Mouse (Mus musculus): ENCODE data around the gene Samd8. TPM values are rescaled to one million over a fixed set of nuclear protein-coding genes. Genes with fewer than 3 reads are reported as not detected.

Gene Samd8
- polyA plus RNA-seq, 1 experiment: 35.4 TPM

- DNase-seq: no peak
- no peaks in the 10 kb centered on the region for H3K27me3 ChIP-seq (ENCODE audit: control insufficient read depth, insufficient read depth, low read length)
- H3K4me3 ChIP-seq (replicated peaks; ENCODE audit: insufficient read depth, low read depth, low read length): no peak within 1 kb of the TSS
- no peak within 1 kb of the TSS for H3K27ac ChIP-seq (ENCODE audit: insufficient read depth, low read length)
- no peak for TF ChIP-seq CTCF (IDR thresholded peaks at IDR 0.05; ENCODE audit: borderline replicate concordance, insufficient read depth, low read depth, low read length)
- WGBS: 63% methylated on average over 5 of the region's 5 CpGs
- H3K4me1 ChIP-seq (ENCODE audit: control insufficient read depth, insufficient read depth, low read length): no peaks in the 10 kb centered on the region
These were observed 35.8 kb upstream of the Samd8 start, which contains the start of gene Dupd1 for GRCm38 (mm10) chr14:21714486-21714885. Gene Dupd1 (minus strand): TSS chr14:21714576.

GRCm38 (mm10) chr14:21719646-21720383 is 30.5 kb upstream of the Samd8 start:
- Histone ChIP-seq H3K4me1 (ENCODE audit: control insufficient read depth, insufficient read depth, low read length) (no peaks in the 10 kb centered on the region), H3K27me3 (ENCODE audit: control insufficient read depth, insufficient read depth, low read length) (no peaks in the 10 kb centered on the region), H3K4me3 (replicated peaks; ENCODE audit: insufficient read depth, low read depth, low read length) (no peak overlapping the region), H3K27ac (ENCODE audit: insufficient read depth, low read length) (no peak overlapping the region)
- TF ChIP-seq POLR2A (IDR thresholded peaks at IDR 0.05; ENCODE audit: borderline replicate concordance, insufficient read depth, low read length) (no peak), CTCF (IDR thresholded peaks at IDR 0.05; ENCODE audit: borderline replicate concordance, insufficient read depth, low read depth, low read length) (no peak)
- DNase-seq: no peak
- 23% methylated on average over 17 of the region's 17 CpGs for WGBS

- Histone ChIP-seq H3K4me1 (ENCODE audit: control insufficient read depth, insufficient read depth, low read length) (no peaks in the 10 kb centered on the region), H3K27me3 (ENCODE audit: control insufficient read depth, insufficient read depth, low read length) (no peaks in the 10 kb centered on the region), H3K4me3 (replicated peaks; ENCODE audit: insufficient read depth, low read depth, low read length) (no peak overlapping the region), H3K27ac (ENCODE audit: insufficient read depth, low read length) (no peak overlapping the region)
- no peak for DNase-seq
- TF ChIP-seq CTCF (IDR thresholded peaks at IDR 0.05; ENCODE audit: borderline replicate concordance, insufficient read depth, low read depth, low read length): no peak
- no peak for TF ChIP-seq POLR2A (IDR thresholded peaks at IDR 0.05; ENCODE audit: borderline replicate concordance, insufficient read depth, low read length)
- WGBS: 81% methylated on average over 4 of the region's 4 CpGs
These were observed 29.7 kb upstream of the Samd8 start for GRCm38 (mm10) chr14:21720430-21721205.

- WGBS: 52% methylated on average over 8 of the region's 8 CpGs
- no peak for DNase-seq
- Histone ChIP-seq H3K4me1 (ENCODE audit: control insufficient read depth, insufficient read depth, low read length) (no peaks in the 10 kb centered on the region), H3K27me3 (ENCODE audit: control insufficient read depth, insufficient read depth, low read length) (no peaks in the 10 kb centered on the region), H3K27ac (ENCODE audit: insufficient read depth, low read length) (no peak overlapping the region), H3K4me3 (replicated peaks; ENCODE audit: insufficient read depth, low read depth, low read length) (no peak overlapping the region)
- no peak for TF ChIP-seq POLR2A (IDR thresholded peaks at IDR 0.05; ENCODE audit: borderline replicate concordance, insufficient read depth, low read length)
- TF ChIP-seq CTCF (IDR thresholded peaks at IDR 0.05; ENCODE audit: borderline replicate concordance, insufficient read depth, low read depth, low read length): no peak
These were observed 28.2 kb upstream of the Samd8 start for GRCm38 (mm10) chr14:21722021-21722698.

GRCm38 (mm10) chr14:21729031-21729732 is 21.1 kb upstream of the Samd8 start:
- Histone ChIP-seq H3K27ac (ENCODE audit: insufficient read depth, low read length) (no peak overlapping the region), H3K4me1 (ENCODE audit: control insufficient read depth, insufficient read depth, low read length) (no peaks in the 10 kb centered on the region), H3K27me3 (ENCODE audit: control insufficient read depth, insufficient read depth, low read length) (no peaks in the 10 kb centered on the region), H3K4me3 (replicated peaks; ENCODE audit: insufficient read depth, low read depth, low read length) (no peak overlapping the region)
- no peak for DNase-seq
- 78% methylated on average over 6 of the region's 6 CpGs for WGBS
- TF ChIP-seq POLR2A (IDR thresholded peaks at IDR 0.05; ENCODE audit: borderline replicate concordance, insufficient read depth, low read length): no peak
- TF ChIP-seq CTCF (IDR thresholded peaks at IDR 0.05; ENCODE audit: borderline replicate concordance, insufficient read depth, low read depth, low read length): no peak

GRCm38 (mm10) chr14:21729936-21730335 is 20.4 kb upstream of the Samd8 start:
- TF ChIP-seq CTCF (IDR thresholded peaks at IDR 0.05; ENCODE audit: borderline replicate concordance, insufficient read depth, low read depth, low read length) (no peak), POLR2A (IDR thresholded peaks at IDR 0.05; ENCODE audit: borderline replicate concordance, insufficient read depth, low read length) (no peak)
- 94% methylated on average over 4 of the region's 4 CpGs for WGBS
- H3K27ac ChIP-seq (ENCODE audit: insufficient read depth, low read length): no peak overlapping the region

GRCm38 (mm10) chr14:21733131-21733905 is 17.0 kb upstream of the Samd8 start:
- DNase-seq: no peak
- H3K4me3 ChIP-seq (replicated peaks; ENCODE audit: insufficient read depth, low read depth, low read length): no peak overlapping the region
- WGBS: 88% methylated on average over 15 of the region's 15 CpGs
- no peak overlapping the region for H3K27ac ChIP-seq (ENCODE audit: insufficient read depth, low read length)
- H3K4me1 ChIP-seq (ENCODE audit: control insufficient read depth, insufficient read depth, low read length): no peaks in the 10 kb centered on the region
- H3K27me3 ChIP-seq (ENCODE audit: control insufficient read depth, insufficient read depth, low read length): no peaks in the 10 kb centered on the region
- TF ChIP-seq POLR2A (IDR thresholded peaks at IDR 0.05; ENCODE audit: borderline replicate concordance, insufficient read depth, low read length) (no peak), CTCF (IDR thresholded peaks at IDR 0.05; ENCODE audit: borderline replicate concordance, insufficient read depth, low read depth, low read length) (no peak)

More at GRCm38 (mm10) chr14:21729936-21730335, 20.4 kb upstream of the Samd8 start:
- Histone ChIP-seq H3K4me1 (ENCODE audit: control insufficient read depth, insufficient read depth, low read length) (no peaks in the 10 kb centered on the region), H3K4me3 (replicated peaks; ENCODE audit: insufficient read depth, low read depth, low read length) (no peak overlapping the region), H3K27me3 (ENCODE audit: control insufficient read depth, insufficient read depth, low read length) (no peaks in the 10 kb centered on the region)
- no peak for DNase-seq

Measured in cerebellum, adult 2 months (tissue).